Mouse (Mus musculus) kidney, postnatal 4 days (tissue): ENCODE measurements around the gene Wnt7b.

ENCODE experiments used
- DNase-seq, 2 experiments: peaks; one replicate each; pipeline ENCODE4 v3.0.0; 2021; ENCODE audit warnings: mixed read lengths in 2 of 2

Gene Wnt7b

DNA sequence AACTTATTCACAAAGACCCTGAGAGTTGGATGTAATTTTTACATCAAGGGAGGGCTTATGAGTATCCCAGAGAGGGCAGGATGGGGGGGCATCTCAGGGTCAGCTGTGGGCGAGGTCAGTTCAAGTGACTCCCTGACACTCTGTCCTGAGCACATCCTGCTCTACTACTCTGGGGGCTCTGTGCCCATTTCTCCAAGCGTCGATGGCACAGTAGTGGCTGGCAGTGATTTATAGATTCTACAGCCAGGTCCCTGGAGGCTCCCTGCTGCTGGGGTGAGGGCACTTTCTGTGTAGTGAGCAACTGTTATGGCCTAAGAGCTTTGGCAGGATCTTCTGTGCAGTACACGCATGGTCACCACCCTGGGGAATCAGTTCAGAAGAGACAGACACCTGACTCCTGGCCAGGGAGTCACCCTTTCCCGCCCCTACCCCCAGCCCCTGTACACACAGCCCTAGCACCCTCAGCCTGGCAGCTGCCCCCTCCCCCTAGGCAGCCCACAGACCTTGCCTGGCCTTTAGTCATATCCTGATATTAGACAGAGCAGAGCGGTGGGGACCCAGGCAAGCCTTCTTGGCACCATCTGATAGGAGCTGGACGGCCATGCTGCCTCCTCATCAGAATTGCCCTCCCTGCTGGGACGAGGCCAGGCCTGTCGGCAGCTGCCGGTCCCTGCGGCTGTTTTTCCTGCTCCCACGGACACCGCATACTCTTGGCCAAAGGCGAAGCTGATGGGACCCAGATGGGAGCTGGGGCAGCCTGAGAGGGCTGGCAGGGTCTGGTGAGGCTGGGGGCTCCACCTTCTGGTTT lies 77.0 kb downstream of the Wnt7b start:
- DNase-seq = peak; percentile 38 to 60

DNA sequence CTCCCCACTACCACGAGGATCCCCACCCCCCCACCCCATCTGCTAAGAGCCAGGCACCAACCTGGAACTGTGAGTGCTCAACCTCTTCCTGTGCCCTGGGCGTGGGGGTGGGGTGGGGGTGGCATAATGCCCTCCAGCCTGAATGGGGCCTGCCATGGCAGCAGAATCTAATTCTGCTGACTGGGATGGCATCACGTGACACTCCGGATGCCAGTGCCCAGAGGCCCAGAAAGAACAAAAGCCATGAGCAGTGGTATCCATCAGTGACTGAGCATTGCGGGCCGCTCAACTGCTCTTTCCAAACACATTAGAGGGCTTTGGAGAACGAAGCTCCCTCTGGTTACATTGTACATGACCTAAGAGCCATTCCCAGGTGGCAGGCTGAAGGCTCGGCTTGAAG lies 79.1 kb downstream of the Wnt7b start, which contains the start of gene 7530416G11Rik:
Gene 7530416G11Rik (minus strand): TSS at position 101 of the 400 bp plus-strand sequence.
- no peak for DNase-seq

- DNase-seq = no peak
These were observed 82.0 kb downstream of the Wnt7b start for GRCm38 (mm10) chr15:85500267-85500666.

DNA sequence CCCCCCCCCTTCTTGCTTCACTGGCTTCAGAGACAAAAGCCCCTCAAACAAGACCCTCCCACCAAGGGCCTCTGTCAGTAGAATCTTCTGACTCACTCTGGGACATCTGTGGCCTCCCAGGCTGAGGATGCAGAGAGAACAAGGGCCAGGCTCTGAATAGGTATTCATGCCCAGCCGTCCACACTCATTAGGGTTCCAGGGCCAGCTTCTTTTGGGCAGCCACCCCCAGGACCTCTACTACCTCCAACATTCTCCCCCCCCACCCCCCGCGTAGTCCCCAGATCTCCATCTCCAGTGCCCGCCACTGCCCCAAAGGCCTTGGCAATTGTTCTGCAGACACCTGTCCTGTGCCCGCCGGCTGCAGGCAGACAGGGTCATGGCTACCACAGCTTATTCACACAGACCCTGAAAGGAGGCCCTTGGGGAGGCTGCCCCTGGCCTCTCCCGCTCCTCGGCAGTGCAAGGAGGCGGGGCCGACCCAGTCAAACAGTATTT lies 84.2 kb downstream of the Wnt7b start:
- no peak for DNase-seq

DNA sequence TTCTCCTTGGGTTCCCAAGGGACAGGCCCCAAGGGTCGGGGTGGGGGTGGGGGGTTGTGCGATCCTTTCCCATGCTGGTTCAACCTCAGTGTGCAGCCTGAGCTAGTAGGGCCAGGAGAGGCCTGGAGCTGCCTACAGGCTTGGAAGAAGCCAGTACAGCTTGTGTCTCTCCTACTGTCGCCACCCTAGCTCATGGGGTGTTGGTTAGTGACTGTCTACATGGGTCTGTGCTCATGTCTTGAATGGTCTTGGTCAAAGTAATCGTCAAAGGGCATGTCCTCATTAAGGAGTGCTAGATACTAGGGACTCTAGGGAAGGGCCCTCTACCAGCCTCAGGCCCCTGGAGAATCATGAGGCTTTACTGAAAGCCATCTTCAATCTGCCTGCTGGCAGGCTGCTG lies 84.7 kb downstream of the Wnt7b start:
- DNase-seq = no peak

- no peak for DNase-seq
These were observed 88.1 kb downstream of the Wnt7b start for GRCm38 (mm10) chr15:85494163-85494621.

- no peak for DNase-seq
These were observed 92.5 kb downstream of the Wnt7b start for GRCm38 (mm10) chr15:85489751-85490150.

GRCm38 (mm10) chr15:85488900-85489299 lies 93.4 kb downstream of the Wnt7b start:
- no peak for DNase-seq
